7 mouse cellular contexts compared by ENCODE assay signal in genomic region chr8:70629574-70630531, GRCm38 (mm10). TPM values are rescaled to one million over a fixed set of nuclear protein-coding genes. Genes with fewer than 3 reads are reported as not detected.
DNase-seq lines count a peak whose midpoint lies in the region; ATAC-seq and TF ChIP-seq lines count a peak whose summit lies in the region.

No protein-coding gene starts in this region.

- no peaks in the 10 kb centered on the region for H3K27me3 ChIP-seq in embryonic facial prominence, embryonic 11.5 days (ENCODE audit: control insufficient read depth, insufficient read depth, low read length)
- H3K27me3 ChIP-seq in limb, embryonic 11.5 days (ENCODE audit: control insufficient read depth, insufficient read depth, low read length), result peaks cover 11% of the 10 kb centered on the region
- H3K27me3 ChIP-seq in midbrain, embryonic 13.5 days, result peaks cover 16% of the 10 kb centered on the region
- H3K27me3 ChIP-seq in small intestine, adult 2 months (ENCODE audit: control insufficient read depth, insufficient read depth, low read length), result no peaks in the 10 kb centered on the region

- peak; percentile 87 for ATAC-seq in embryonic facial prominence, embryonic 11.5 days (replicated peaks; ENCODE audit: insufficient number of reproducible peaks, low FRiP score, low TSS enrichment, low read depth)
- ATAC-seq in limb, embryonic 11.5 days (ENCODE audit: insufficient number of reproducible peaks, low FRiP score, low TSS enrichment, low read depth), result peak; percentile 84
- peak; percentile 94 for ATAC-seq in midbrain, embryonic 13.5 days

- no peak; the same call in 1 of the 2 replicates for TF ChIP-seq POLR2A in small intestine, adult 2 months (IDR thresholded peaks at IDR 0.05; ENCODE audit: low read depth, low read length)

- no peaks in the 10 kb centered on the region for H3K36me3 ChIP-seq in embryonic facial prominence, embryonic 11.5 days (replicated peaks; ENCODE audit: control insufficient read depth, insufficient read depth, low read depth, low read length)
- no peaks in the 10 kb centered on the region for H3K36me3 ChIP-seq in limb, embryonic 11.5 days (ENCODE audit: control insufficient read depth, insufficient read depth, low read length)
- no peaks in the 10 kb centered on the region for H3K36me3 ChIP-seq in midbrain, embryonic 13.5 days
- no peaks in the 10 kb centered on the region for H3K36me3 ChIP-seq in small intestine, adult 2 months (ENCODE audit: control insufficient read depth, insufficient read depth, low read length)

- peak; percentile 100 for TF ChIP-seq CTCF in small intestine, adult 2 months (IDR thresholded peaks at IDR 0.05; ENCODE audit: extremely low read depth, insufficient read length, insufficient replicate concordance, low read depth, low read length)

- H3K4me2 ChIP-seq in embryonic facial prominence, embryonic 11.5 days (ENCODE audit: low read depth, low read length), result peak overlapping the region; percentile 68
- H3K4me2 ChIP-seq in limb, embryonic 11.5 days (ENCODE audit: low read depth, severe bottlenecking), result peak overlapping the region; percentile 61
- peak overlapping the region; percentile 60 for H3K4me2 ChIP-seq in midbrain, embryonic 13.5 days (replicated peaks)

- peak overlapping the region; percentile 50 for H3K9ac ChIP-seq in embryonic facial prominence, embryonic 11.5 days (replicated peaks; ENCODE audit: low read length)
- peak overlapping the region; percentile 49 for H3K9ac ChIP-seq in limb, embryonic 11.5 days (ENCODE audit: low read length)
- H3K9ac ChIP-seq in midbrain, embryonic 13.5 days (replicated peaks), result peak overlapping the region; percentile 57

- DNase-seq in adrenal gland, postnatal 14 days, result peak; percentile 93
- peak; percentile 85 for DNase-seq in embryonic facial prominence, embryonic 11.5 days (ENCODE audit: low spot score)
- peak; percentile 99 for DNase-seq in heart, adult 11 months
- peak; percentile 94 for DNase-seq in kidney, adult 18-20 months
- peak; percentile 94 for DNase-seq in limb, embryonic 11.5 days (ENCODE audit: low spot score)

- H3K9me3 ChIP-seq in embryonic facial prominence, embryonic 11.5 days (replicated peaks; ENCODE audit: control insufficient read depth, low read length), result no peaks in the 10 kb centered on the region
- no peaks in the 10 kb centered on the region for H3K9me3 ChIP-seq in limb, embryonic 11.5 days (ENCODE audit: control insufficient read depth, low read length)
- H3K9me3 ChIP-seq in midbrain, embryonic 13.5 days, result no peaks in the 10 kb centered on the region

- no peak overlapping the region for H3K27ac ChIP-seq in embryonic facial prominence, embryonic 11.5 days (replicated peaks; ENCODE audit: low read depth, low read length)
- H3K27ac ChIP-seq in limb, embryonic 11.5 days (replicated peaks; ENCODE audit: low read depth, low read length), result 0 out of 2 replicates have a peak overlapping the region, but pooled peaks have one; percentile 14
- H3K27ac ChIP-seq in midbrain, embryonic 13.5 days, result peak overlapping the region; percentile 64
- H3K27ac ChIP-seq in small intestine, adult 2 months (ENCODE audit: insufficient read depth, low read depth, low read length), result peak overlapping the region; percentile 10; the same call in 1 of the 2 replicates

- under 1% methylated on average over 60 of the region's 60 CpGs for WGBS in embryonic facial prominence, embryonic 11.5 days
- under 1% methylated on average over 60 of the region's 60 CpGs for WGBS in limb, embryonic 11.5 days
- WGBS in midbrain, embryonic 13.5 days, result under 1% methylated on average over 60 of the region's 60 CpGs
- WGBS in small intestine, adult 2 months, result under 1% methylated on average over 60 of the region's 60 CpGs

- peaks cover 2% of the 10 kb centered on the region; the same call in 1 of the 2 replicates for H3K4me1 ChIP-seq in embryonic facial prominence, embryonic 11.5 days (ENCODE audit: control insufficient read depth, insufficient read depth, low read length)
- peaks cover 9% of the 10 kb centered on the region; the same call in 1 of the 2 replicates for H3K4me1 ChIP-seq in limb, embryonic 11.5 days (ENCODE audit: control insufficient read depth, insufficient read depth, low read length)
- peaks cover 20% of the 10 kb centered on the region for H3K4me1 ChIP-seq in midbrain, embryonic 13.5 days (replicated peaks)
- H3K4me1 ChIP-seq in small intestine, adult 2 months (ENCODE audit: control insufficient read depth, insufficient read depth, insufficient read length, low read length), result peaks cover 27% of the 10 kb centered on the region

- peak overlapping the region; percentile 34 for H3K4me3 ChIP-seq in embryonic facial prominence, embryonic 11.5 days (ENCODE audit: low read depth, low read length)
- peak overlapping the region; percentile 40 for H3K4me3 ChIP-seq in limb, embryonic 11.5 days (ENCODE audit: low read depth, low read length)
- peak overlapping the region; percentile 48 for H3K4me3 ChIP-seq in midbrain, embryonic 13.5 days (replicated peaks)
- peak overlapping the region; percentile 70 for H3K4me3 ChIP-seq in small intestine, adult 2 months (ENCODE audit: low read depth, low read length)

RNA-seq across cellular contexts. Expression of gene Gdf15, which starts 2.4 kb away (rescaled TPM):
- total RNA-seq in adrenal gland, postnatal 14 days (2021), result 0.79 and 1.0 TPM in 2 replicates
- polyA plus RNA-seq in embryonic facial prominence, embryonic 11.5 days (2014; fragmentation: Nextera tagmentation; extraction: Ambion mirVana), result 0.20 TPM in 1 of 2 replicates, not detected in the other
- 0.15 TPM in 1 of 2 replicates, not detected in the other for polyA plus RNA-seq in limb, embryonic 11.5 days (2014; fragmentation: Nextera tagmentation; extraction: Ambion mirVana)
- polyA plus RNA-seq in midbrain, embryonic 13.5 days (2015; fragmentation: Nextera tagmentation; extraction: Ambion mirVana), result 0.30 TPM in 1 of 2 replicates, not detected in the other
- 4.1 and 6.7 TPM in 2 replicates for polyA plus RNA-seq in small intestine, adult 2 months (2012; rRNA removed)

RNA-seq across cellular contexts. Expression of gene Lrrc25, which starts 13.9 kb away (rescaled TPM):
- total RNA-seq in adrenal gland, postnatal 14 days (2021), result 1.6 and 2.0 TPM in 2 replicates
- polyA plus RNA-seq in embryonic facial prominence, embryonic 11.5 days (2014; fragmentation: Nextera tagmentation; extraction: Ambion mirVana), result 0.32 and 0.98 TPM in 2 replicates
- 0.57 TPM in 2 replicates for polyA plus RNA-seq in limb, embryonic 11.5 days (2014; fragmentation: Nextera tagmentation; extraction: Ambion mirVana)
- 1.1 and 1.2 TPM in 2 replicates for polyA plus RNA-seq in midbrain, embryonic 13.5 days (2015; fragmentation: Nextera tagmentation; extraction: Ambion mirVana)
- polyA plus RNA-seq in small intestine, adult 2 months (2012; rRNA removed), result 6.7 and 7.1 TPM in 2 replicates

RNA-seq across cellular contexts. Expression of gene Ssbp4, which starts 21.2 kb away (rescaled TPM):
- 84.4 and 102 TPM in 2 replicates for total RNA-seq in adrenal gland, postnatal 14 days (2021)
- polyA plus RNA-seq in embryonic facial prominence, embryonic 11.5 days (2014; fragmentation: Nextera tagmentation; extraction: Ambion mirVana), result 108 and 123 TPM in 2 replicates
- polyA plus RNA-seq in limb, embryonic 11.5 days (2014; fragmentation: Nextera tagmentation; extraction: Ambion mirVana), result 167 and 177 TPM in 2 replicates
- 123 and 129 TPM in 2 replicates for polyA plus RNA-seq in midbrain, embryonic 13.5 days (2015; fragmentation: Nextera tagmentation; extraction: Ambion mirVana)
- 81.7 and 138 TPM in 2 replicates for polyA plus RNA-seq in small intestine, adult 2 months (2012; rRNA removed)

RNA-seq across cellular contexts. Expression of gene Pgpep1, which starts 30.3 kb away (rescaled TPM):
- 73.1 and 86.5 TPM in 2 replicates for total RNA-seq in adrenal gland, postnatal 14 days (2021)
- polyA plus RNA-seq in embryonic facial prominence, embryonic 11.5 days (2014; fragmentation: Nextera tagmentation; extraction: Ambion mirVana), result 59.8 and 71.3 TPM in 2 replicates
- polyA plus RNA-seq in limb, embryonic 11.5 days (2014; fragmentation: Nextera tagmentation; extraction: Ambion mirVana), result 48.9 and 59.4 TPM in 2 replicates
- 87.5 and 99.4 TPM in 2 replicates for polyA plus RNA-seq in midbrain, embryonic 13.5 days (2015; fragmentation: Nextera tagmentation; extraction: Ambion mirVana)
- polyA plus RNA-seq in small intestine, adult 2 months (2012; rRNA removed), result 49.5 and 129 TPM in 2 replicates

RNA-seq across cellular contexts. Expression of gene Isyna1, which starts 35.7 kb away (rescaled TPM):
- 77.2 and 84.7 TPM in 2 replicates for total RNA-seq in adrenal gland, postnatal 14 days (2021)
- 79.0 and 87.9 TPM in 2 replicates for polyA plus RNA-seq in embryonic facial prominence, embryonic 11.5 days (2014; fragmentation: Nextera tagmentation; extraction: Ambion mirVana)
- polyA plus RNA-seq in limb, embryonic 11.5 days (2014; fragmentation: Nextera tagmentation; extraction: Ambion mirVana), result 100 and 114 TPM in 2 replicates
- polyA plus RNA-seq in midbrain, embryonic 13.5 days (2015; fragmentation: Nextera tagmentation; extraction: Ambion mirVana), result 119 and 133 TPM in 2 replicates
- polyA plus RNA-seq in small intestine, adult 2 months (2012; rRNA removed), result 61.8 and 92.4 TPM in 2 replicates
